Mouse (Mus musculus) neutrophil, adult 5-6 weeks (primary cell): ENCODE results near the gene Rbp4. TPM values are rescaled to one million over a fixed set of nuclear protein-coding genes. Genes with fewer than 3 reads are reported as not detected.

Experiments used
- ATAC-seq: fragments of 151-379, 151-347 bp; 2 replicates; pipeline ENCODE4 v1.8.0; 2017; ENCODE audit warnings: mild to moderate bottlenecking, moderate TSS enrichment; ENCODE audit not compliant: insufficient number of reproducible peaks, poor library complexity, low FRiP score, severe bottlenecking; ENCODE audit errors: extremely low read depth
- total RNA-seq: library from RNA; stranded (forward); fragments of 200-1000 nt; gene quantifications from 2 replicates; pipeline ENCODE4 v1.2.3, GENCODE M21; 2017

The Rbp4 gene
- not detected in 2 replicates for total RNA-seq

DNA sequence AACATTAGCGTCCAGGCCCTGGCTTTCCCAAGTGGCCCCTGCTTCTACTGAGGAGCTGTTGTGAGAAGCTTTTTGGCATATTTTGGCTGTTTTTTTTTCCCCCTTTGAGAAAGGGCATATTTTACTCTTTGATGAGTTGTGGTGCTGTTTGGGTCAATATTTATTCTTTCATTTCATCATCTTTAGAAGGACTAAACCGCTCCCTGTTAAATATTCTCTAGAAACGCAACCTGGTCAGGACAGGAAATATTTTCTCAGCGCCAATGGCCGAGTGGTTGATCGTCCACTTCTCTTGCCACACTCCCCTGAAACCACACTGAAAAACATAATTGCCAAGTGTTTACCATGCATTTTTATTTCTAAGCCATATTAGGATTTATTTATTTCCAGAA is at the start of gene Rbp4:
TSS of gene Rbp4 (minus strand) at position 63 of the 392 bp plus-strand sequence.
- ATAC-seq, result no peak

DNA sequence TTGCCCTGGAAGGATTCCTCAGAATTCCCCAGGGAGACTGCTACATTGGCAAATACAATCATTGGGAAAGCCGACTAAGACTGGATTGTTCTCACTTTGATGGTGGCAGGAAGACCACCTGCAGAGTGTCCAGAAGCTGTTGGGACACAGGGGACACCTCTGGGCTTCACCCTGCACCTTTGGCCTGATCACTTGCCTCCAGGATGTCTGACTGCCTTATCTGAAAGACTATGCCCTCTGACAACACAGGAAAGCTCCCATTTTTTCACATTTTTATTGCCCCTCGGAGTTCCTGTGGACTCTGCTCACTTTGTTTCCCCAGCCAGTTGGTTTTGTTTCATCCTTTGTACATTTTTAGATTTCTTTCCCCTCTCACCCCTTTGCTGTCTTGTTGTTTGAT is 39.6 kb upstream of the Rbp4 start:
- ATAC-seq, result no peak

DNA sequence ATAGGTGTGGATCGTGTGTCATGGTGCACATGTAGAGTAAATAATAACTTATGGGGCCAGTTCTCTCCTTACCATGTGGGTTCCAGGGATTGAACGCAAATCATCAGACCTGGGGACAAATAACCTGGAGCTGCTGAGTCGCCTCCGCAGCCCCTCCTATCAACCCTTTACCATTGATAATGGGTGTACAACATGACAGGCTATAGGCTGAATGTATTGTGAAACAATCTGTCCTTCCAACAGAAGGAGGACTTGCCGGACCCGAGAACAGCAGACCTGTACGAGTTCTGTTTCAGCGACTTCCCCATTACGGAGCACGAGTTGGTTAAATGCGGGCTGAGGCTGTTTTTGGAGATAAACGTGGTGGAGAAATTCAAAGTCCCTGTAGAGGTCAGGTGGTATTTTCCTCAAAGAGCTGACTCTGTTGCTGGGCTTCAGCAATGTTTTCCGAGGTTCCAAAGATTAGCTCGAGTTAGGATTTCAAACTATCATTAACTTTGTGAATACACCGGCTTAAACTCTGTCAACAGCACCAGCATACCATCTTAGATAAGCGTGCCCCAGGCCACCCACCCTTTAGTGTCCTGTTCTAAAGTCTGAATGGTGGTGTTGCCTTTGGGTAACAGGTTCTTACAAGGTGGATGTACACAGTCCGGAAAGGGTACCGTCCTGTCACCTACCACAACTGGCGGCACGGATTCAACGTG is 36.7 kb upstream of the Rbp4 start:
- ATAC-seq, result no peak

DNA sequence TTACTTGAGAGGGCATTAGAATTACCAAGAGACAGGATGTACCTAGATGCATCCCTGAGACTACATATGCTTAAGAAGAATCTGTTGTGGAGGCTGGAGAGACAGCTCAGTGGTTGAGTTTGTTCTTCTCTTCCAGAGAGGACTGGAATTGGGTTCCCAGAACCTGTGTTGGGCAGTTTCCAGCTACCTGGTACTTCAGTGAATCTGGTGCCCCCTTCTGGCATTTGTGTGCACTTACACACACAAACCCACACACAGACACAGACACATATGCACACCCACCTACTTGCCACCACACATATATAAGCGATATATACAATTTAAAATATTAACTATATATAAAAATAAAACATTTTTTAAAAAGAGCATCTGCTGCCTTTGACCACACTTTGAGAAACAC is 31.2 kb upstream of the Rbp4 start:
- ATAC-seq, result no peak

DNA sequence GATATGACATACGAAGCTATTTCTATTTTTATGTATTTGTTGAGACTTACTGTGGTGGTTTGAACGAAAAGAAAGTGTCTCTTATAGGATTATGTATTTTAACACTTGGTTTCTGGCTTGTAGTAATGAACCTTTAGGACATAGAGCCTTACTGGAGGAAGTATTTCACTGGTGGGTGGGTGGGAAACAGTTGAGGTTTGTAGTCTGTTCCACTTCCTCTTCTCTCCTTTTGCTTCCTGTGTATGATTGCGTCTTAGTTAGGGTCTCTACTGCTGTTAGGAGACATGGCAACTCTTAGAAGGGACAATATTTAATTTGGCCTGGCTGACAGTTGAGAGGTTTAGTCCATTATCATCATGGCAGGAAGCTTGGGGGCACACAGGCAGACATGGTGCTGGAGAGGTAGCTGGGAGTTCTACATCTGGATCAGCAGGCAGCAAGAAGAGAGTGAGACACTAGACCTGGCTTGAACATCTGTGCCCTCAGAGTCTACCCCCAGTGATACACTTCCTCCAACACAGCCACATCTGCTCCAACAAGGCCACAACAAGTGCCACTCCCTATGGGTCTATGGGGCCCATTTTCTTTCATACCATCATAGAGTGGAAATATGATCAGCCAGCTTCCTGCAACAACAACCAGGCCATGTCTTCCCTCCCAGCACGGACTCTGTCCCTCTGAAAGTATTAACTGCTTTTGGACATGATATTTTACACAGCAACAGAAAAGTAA is 18.6 kb upstream of the Rbp4 start:
- ATAC-seq, result 0 out of 2 replicates have a peak, but pooled peaks have one; percentile 33

DNA sequence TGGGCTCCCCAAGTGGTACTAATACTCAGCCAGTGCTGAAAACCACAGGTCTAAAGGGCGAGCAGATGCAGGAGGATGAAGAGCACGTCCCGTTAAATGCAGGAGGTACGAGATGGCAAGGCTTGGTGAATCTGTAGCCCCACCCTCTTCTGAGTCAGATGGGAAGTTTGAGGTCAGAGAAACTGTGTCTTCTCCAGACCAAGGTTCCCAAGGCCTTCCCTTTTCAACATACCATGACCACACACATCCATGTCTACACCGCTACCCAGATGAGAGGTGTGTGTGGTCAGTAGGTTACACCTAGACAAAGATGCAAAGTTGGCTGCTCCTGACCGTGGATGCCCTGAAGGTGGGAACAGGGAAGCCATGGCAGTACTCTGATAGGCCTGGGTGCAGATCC is 9.7 kb upstream of the Rbp4 start:
- no peak for ATAC-seq

DNA sequence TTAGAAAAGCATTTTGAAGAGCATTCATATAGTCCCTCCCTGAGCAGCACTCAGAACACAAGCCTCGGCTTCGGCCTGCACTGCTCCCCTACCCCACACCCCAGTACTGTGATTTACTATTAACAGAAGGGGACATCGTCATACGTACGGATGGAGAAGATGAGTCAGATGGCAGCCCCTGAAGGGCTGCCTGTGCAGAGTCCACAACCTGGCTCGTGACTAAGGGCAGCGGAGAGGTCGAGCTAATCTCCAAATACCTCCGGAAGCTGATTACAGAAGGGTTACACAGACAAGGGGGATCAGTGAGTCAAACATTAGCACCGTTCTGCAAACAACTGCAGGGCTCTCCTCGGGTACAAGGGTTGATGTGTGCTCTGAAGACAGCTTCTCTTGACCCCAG is 8.9 kb upstream of the Rbp4 start:
- ATAC-seq, result no peak

DNA sequence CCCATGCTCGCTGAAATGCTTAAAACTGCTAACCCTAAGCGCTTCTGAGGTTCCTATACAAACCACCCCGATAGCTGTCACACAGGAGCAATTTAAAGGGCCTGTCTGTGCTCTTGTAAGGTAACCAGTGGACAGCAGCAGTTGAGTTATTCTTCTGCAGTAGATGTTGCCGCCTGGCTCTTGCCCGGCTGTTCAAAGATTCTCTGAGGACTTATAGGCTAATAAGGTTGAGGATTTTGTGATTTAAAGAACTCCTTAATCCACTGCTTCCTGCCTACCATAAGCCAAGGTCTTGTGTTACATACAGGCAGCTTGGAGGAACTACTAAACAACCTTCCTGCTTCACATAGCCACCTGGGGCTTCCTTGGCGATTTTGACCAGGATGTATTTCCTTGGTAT is 7.4 kb upstream of the Rbp4 start, which contains the start of gene Pde6c:
TSS of gene Pde6c (plus strand) at position 301 of the 400 bp plus-strand sequence.
- ATAC-seq, result no peak

DNA sequence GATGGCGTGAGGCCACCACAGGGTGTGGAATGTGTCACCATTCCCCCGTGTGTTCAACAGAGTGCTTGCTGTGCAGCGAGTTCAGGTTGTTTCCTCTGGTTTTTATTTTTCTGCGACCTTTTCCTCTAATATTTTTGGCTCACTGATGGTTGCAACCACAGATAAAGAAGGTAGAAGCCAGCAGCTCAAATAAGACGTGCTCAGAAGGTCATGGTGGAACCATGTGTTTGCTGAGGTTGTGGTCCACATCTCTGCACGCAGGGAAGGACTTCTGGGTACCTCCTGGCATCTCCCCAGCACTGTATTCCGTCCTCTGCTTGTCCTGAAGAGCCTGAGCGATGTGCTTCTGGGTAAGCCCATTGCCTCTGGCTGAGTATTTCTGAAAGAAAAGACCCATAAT is 1.6 kb upstream of the Rbp4 start:
- ATAC-seq, result no peak

DNA sequence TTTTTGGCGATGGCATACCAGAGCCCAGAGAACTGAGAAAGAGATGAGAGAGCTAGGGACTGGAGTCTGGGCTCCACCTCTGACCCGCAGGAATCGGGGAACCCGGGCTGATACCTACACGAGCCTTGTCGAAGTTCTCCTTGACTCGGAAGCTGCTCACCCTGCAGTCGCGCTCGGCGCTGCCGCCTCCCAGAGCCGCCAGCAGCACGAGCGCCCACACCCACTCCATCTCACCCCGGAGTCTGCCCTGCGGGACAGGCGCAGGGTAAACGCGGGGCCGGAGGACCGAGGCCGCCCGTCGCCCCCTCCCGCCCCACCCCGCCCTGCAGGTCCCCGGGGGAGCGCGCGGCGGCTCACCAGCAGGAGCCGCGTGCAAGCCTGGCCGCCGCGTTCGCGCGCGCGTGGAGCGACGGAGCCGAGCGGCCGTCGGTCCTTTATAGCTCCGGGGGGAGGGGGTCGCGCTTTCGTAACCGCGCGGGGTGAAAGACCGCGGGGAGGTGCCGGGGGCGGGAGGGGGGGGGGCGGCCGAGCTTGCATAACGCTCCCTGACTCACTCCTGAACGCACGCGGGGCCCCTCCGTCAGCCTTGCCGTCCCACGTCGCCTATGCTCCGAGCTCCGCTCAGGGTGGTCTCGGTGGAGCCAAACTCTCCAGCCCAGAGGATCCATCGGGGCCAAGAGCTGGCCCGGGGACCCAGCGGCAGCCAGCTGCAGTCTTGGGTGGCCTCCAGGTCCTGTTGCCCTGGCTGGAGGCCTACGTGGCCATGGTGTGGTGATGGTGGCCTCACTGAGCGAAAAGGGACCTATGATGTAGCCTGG is 471 bp downstream of the Rbp4 start:
- no peak for ATAC-seq

DNA sequence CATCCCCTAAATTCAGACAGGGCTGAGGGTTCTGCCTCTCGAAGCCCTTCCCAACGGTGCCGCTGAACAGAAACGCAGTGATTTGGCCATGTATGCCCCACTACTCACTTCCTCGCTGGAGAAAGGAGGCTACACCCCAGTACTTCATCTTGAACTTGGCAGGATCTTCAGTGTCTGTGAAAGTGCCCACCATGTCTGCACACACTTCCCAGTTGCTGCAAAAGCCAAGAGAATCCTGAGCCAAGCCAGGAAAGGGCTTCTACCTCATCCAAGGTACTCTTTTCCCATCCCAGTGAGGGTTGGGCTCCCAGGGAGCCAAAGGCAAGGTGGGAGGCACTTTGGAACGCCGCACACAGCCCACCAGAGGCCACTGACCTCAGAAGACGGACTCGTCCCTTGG is 1.2 kb downstream of the Rbp4 start:
- ATAC-seq, result no peak

DNA sequence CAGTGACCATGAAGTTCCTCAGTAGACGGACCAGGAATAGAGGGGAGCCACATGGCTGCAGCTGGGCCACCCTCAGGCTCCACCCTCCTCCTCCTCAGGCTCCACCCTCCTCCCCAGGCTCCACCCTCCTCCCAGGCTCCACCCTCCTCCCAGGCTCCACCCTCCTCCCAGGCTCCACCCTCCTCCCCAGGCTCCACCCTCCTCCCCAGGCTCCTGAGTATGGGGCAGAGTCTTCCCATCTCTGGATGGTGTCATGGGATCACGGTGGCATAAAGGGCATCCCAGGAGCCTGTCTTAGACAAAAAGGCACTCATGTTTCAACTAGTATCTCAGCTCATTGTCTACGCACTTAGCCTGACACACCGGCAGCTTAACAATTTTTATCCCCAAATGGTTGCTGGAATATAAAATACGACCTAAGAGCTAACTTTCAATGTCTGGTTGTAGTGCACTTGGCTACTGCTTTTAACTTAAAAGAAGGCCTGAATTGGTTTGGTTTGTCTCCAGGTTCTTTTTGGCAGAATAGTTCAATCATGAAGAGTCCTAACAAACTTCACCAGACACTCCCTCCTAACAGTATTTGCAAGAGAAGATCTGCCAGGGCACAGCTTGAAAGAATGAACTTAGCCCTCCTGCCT is 4.8 kb downstream of the Rbp4 start:
- ATAC-seq, result no peak

DNA sequence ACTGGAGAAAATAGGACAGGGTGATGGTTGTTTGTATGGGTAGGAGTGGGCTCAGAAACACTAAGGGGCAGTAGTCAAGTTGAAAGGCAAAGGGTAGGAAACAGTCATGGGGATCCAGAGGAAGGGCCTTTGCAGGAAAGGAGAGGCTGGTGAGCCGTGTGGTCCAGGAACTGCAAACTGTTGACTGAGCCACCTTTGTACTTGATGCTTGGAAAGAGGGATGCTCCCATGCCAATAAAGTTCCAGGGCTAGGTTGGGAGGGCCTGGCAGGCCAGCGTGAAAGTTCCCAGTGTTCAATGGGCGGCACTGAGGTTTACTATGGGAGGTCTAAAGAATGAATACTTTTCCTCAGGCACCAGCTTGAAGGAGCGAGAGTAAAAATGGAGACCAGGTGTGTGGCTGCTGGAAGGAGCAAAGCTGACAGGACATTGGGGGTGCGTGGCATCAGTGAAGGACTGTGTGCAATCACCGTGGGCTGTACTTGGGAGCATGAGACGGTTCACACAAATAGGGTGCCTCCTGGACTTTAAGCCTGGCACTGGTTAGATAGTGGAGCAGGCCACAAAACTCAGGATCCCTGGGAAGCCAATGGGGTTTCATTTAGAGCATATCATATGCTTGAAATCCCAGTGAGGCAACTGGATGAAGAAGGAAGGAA is 10.1 kb downstream of the Rbp4 start:
- no peak for ATAC-seq

DNA sequence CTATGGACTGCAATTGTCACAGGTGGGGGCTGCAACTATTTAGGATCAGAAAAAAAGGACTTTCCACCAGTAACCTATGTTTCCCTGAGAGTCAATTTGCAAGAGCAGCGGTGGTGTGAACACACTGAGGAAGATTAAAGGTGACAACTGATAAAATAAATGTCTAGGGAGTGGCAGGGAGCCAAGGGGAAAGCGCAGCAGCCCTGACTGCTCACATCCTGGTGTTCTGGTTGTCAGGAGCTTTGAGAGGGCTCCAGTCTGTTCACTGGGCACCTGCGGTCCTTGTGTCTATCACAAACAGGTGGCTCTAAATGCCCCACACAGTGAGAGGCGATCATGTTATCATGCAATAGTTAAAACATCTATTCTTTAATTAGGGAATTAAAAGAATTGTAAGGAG is 12.5 kb downstream of the Rbp4 start:
- no peak for ATAC-seq

DNA sequence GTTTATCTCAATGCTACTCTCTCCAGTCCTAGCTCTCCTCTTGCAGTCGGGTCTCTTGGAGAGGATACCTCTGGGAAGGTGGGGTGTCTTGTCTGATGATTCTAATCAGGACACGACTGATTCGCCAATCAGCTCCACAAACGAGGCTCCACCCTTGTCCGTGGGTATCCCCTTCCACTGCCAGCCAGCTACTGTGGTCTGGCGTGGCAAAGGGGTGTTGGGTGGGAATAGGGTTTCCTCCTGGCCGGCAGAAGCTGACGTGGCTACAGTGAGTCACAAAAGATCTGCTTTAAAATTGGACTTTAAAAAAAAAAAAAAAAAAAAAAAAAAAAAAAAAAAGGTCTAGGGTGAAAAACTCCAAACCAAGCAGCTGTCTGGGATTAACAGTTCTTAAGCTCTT is 14.0 kb downstream of the Rbp4 start:
- no peak for ATAC-seq

DNA sequence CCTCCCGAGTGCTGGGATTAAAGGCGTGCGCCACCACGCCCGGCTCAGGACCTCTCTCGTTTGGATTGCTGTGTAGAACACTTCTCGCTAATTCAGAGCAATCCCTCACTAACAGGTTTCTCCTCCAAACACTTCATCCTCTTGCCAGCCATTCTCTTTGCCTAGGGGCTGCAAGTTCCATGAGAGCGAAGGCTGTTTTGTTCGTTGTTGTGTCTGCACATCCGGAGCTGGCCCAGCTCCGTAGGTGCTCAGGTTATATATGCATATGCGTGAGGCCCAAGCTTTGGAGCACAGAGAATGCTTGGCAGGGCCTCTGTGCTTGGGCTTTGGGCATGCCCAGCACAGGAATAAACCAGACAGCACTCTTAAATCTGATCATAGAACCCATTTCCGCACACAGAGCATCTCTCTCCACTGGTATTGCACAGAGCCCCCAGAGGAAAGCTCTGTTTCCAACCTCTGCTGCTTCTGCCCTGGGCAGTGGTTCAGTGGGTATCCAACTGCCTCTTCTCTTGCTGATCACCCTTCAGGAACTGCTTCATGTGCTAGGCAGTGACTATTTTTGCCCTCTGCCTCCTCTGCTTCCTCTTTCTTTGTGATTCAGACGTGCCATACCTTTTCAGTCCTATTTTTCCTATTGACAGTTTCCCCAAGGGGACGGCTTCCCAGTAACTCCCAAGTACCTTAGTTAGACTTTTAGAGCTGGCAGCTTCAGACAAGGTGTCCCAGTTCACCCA is 15.4 kb downstream of the Rbp4 start:
- ATAC-seq, result no peak

DNA sequence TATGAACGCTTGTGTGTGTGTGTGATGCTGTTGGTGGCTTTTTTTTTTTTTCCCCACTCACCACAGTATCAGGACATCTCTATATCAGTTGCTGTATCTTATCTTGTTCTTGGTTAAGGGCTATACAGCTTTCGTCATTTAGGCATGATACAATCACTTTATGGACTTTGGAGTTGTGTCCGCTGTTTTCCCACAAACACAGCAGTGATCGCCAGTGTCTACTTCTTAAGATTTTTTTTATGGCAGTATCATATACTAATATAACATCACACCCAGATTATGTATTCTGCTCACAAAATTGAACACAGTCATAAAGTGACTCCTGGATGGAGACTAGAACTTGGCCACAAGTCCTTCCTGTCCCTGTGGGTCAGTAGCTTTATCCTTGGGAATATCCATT is 17.2 kb downstream of the Rbp4 start:
- ATAC-seq, result no peak
